Comparison of ENCODE assay signal across 31 mouse cellular contexts in genomic region chr1:75778889-75779288, GRCm38 (mm10).
DNase-seq lines count a peak whose midpoint lies in the region; ATAC-seq lines count a peak whose summit lies in the region.
"Had no signal": no experiment of that assay in that cellular context is flagged by ENCODE, and none has a peak within 500 bp of the region (broad histone marks: within the 10 kb centered on the region; RNA-seq: fewer than 3 reads in every experiment).

No protein-coding gene starts in this region.

- H3K4me3 ChIP-seq in forebrain, embryonic 13.5 days: no peak overlapping the region
- no peak overlapping the region for H3K4me3 ChIP-seq in forebrain, embryonic 10.5 days
- H3K4me3 ChIP-seq in hindbrain, embryonic 12.5 days: no peak overlapping the region
- H3K4me3 ChIP-seq in hindbrain, embryonic 16.5 days (ENCODE audit: low read length): no peak overlapping the region
- H3K4me3 ChIP-seq in neural tube, embryonic 11.5 days (ENCODE audit: low read depth, low read length): no peak overlapping the region
- H3K4me3 ChIP-seq in neural tube, embryonic 15.5 days (replicated peaks): no peak overlapping the region
- H3K4me3 ChIP-seq in midbrain, embryonic 14.5 days (replicated peaks; ENCODE audit: low read depth, low read length): no peak overlapping the region
- H3K4me3 ChIP-seq: embryonic facial prominence, embryonic 13.5 days; forebrain, embryonic 15.5 days; gastrocnemius, adult 2 months; heart, embryonic 13.5 days had no signal

- no peaks in the 10 kb centered on the region for H3K27me3 ChIP-seq in forebrain, embryonic 13.5 days
- H3K27me3 ChIP-seq in forebrain, embryonic 10.5 days (ENCODE audit: poor library complexity, severe bottlenecking): no peaks in the 10 kb centered on the region
- H3K27me3 ChIP-seq in hindbrain, embryonic 12.5 days: no peaks in the 10 kb centered on the region
- no peaks in the 10 kb centered on the region for H3K27me3 ChIP-seq in hindbrain, embryonic 16.5 days (replicated peaks; ENCODE audit: control insufficient read depth, insufficient read depth, low read length)
- no peaks in the 10 kb centered on the region for H3K27me3 ChIP-seq in neural tube, embryonic 11.5 days (ENCODE audit: control insufficient read depth, insufficient read depth, low read length)
- no peaks in the 10 kb centered on the region for H3K27me3 ChIP-seq in neural tube, embryonic 15.5 days (replicated peaks)
- no peaks in the 10 kb centered on the region for H3K27me3 ChIP-seq in midbrain, embryonic 14.5 days (ENCODE audit: control insufficient read depth, insufficient read depth, low read length)
- H3K27me3 ChIP-seq: embryonic facial prominence, embryonic 13.5 days; forebrain, embryonic 15.5 days; heart, embryonic 13.5 days had no signal

- 0 out of 2 replicates have a peak, but pooled peaks cover 13% of the 10 kb centered on the region for H3K4me1 ChIP-seq in forebrain, embryonic 13.5 days
- peaks cover 13% of the 10 kb centered on the region for H3K4me1 ChIP-seq in forebrain, embryonic 10.5 days
- peaks cover 9% of the 10 kb centered on the region for H3K4me1 ChIP-seq in hindbrain, embryonic 12.5 days
- H3K4me1 ChIP-seq in hindbrain, embryonic 16.5 days (ENCODE audit: control insufficient read depth, insufficient read depth, low read depth, low read length): no peaks in the 10 kb centered on the region
- peaks cover 7% of the 10 kb centered on the region; the same call in 1 of the 2 replicates for H3K4me1 ChIP-seq in neural tube, embryonic 11.5 days (ENCODE audit: control insufficient read depth, insufficient read depth, low read length)
- H3K4me1 ChIP-seq in neural tube, embryonic 15.5 days: no peaks in the 10 kb centered on the region
- H3K4me1 ChIP-seq in midbrain, embryonic 14.5 days (ENCODE audit: control insufficient read depth, insufficient read depth, low read length): peaks cover 3% of the 10 kb centered on the region; the same call in 1 of the 2 replicates
- H3K4me1 ChIP-seq: embryonic facial prominence, embryonic 13.5 days; heart, embryonic 13.5 days had no signal

- H3K4me2 ChIP-seq in forebrain, embryonic 13.5 days: no peak overlapping the region
- H3K4me2 ChIP-seq in hindbrain, embryonic 12.5 days (replicated peaks): no peak overlapping the region
- H3K4me2 ChIP-seq in hindbrain, embryonic 16.5 days (ENCODE audit: low read length): no peak overlapping the region
- no peak overlapping the region for H3K4me2 ChIP-seq in neural tube, embryonic 11.5 days (ENCODE audit: low read depth)
- H3K4me2 ChIP-seq in neural tube, embryonic 15.5 days: no peak overlapping the region
- no peak overlapping the region for H3K4me2 ChIP-seq in midbrain, embryonic 14.5 days (ENCODE audit: low read length)
- H3K4me2 ChIP-seq: embryonic facial prominence, embryonic 13.5 days; forebrain, embryonic 15.5 days; heart, embryonic 13.5 days had no signal

- peak; percentile 21; the same call in 1 of the 2 replicates for ATAC-seq in forebrain, embryonic 13.5 days
- peak; percentile 73 for ATAC-seq in hindbrain, embryonic 12.5 days (ENCODE audit: low FRiP score)
- no peak for ATAC-seq in hindbrain, embryonic 16.5 days
- no peak for ATAC-seq in neural tube, embryonic 11.5 days (ENCODE audit: insufficient read depth, low FRiP score, low TSS enrichment)
- no peak for ATAC-seq in neural tube, embryonic 15.5 days (ENCODE audit: low FRiP score)
- peak; percentile 43 for ATAC-seq in midbrain, embryonic 14.5 days (ENCODE audit: low FRiP score, low TSS enrichment)
- ATAC-seq: forebrain, embryonic 15.5 days had no signal

- WGBS in forebrain, embryonic 13.5 days: 66% methylated on average over 8 of the region's 8 CpGs
- 92% methylated on average over 8 of the region's 8 CpGs for WGBS in forebrain, embryonic 10.5 days
- 33% methylated on average over 8 of the region's 8 CpGs for WGBS in hindbrain, embryonic 12.5 days
- 26% methylated on average over 8 of the region's 8 CpGs for WGBS in hindbrain, embryonic 16.5 days
- WGBS in neural tube, embryonic 11.5 days: 63% methylated on average over 8 of the region's 8 CpGs
- 25% methylated on average over 8 of the region's 8 CpGs for WGBS in neural tube, embryonic 15.5 days
- 33% methylated on average over 8 of the region's 8 CpGs for WGBS in midbrain, embryonic 14.5 days

- H3K9ac ChIP-seq in forebrain, embryonic 13.5 days: no peak overlapping the region
- no peak overlapping the region for H3K9ac ChIP-seq in hindbrain, embryonic 12.5 days
- no peak overlapping the region for H3K9ac ChIP-seq in hindbrain, embryonic 16.5 days (ENCODE audit: low read depth, low read length)
- H3K9ac ChIP-seq in neural tube, embryonic 11.5 days (ENCODE audit: low read length): no peak overlapping the region
- no peak overlapping the region for H3K9ac ChIP-seq in neural tube, embryonic 15.5 days (replicated peaks)
- no peak overlapping the region for H3K9ac ChIP-seq in midbrain, embryonic 14.5 days (replicated peaks; ENCODE audit: low read length)
- H3K9ac ChIP-seq: embryonic facial prominence, embryonic 13.5 days; forebrain, embryonic 15.5 days; heart, embryonic 13.5 days; liver, embryonic 14.5 days had no signal

- 0 out of 2 replicates have a peak, but pooled peaks cover 6% of the 10 kb centered on the region for H3K9me3 ChIP-seq in forebrain, embryonic 13.5 days (replicated peaks)
- 0 out of 2 replicates have a peak, but pooled peaks cover 3% of the 10 kb centered on the region for H3K9me3 ChIP-seq in forebrain, embryonic 10.5 days
- no peaks in the 10 kb centered on the region; the same call in 1 of the 2 replicates for H3K9me3 ChIP-seq in hindbrain, embryonic 12.5 days (replicated peaks)
- no peaks in the 10 kb centered on the region for H3K9me3 ChIP-seq in hindbrain, embryonic 16.5 days (ENCODE audit: control insufficient read depth, low read length)
- no peaks in the 10 kb centered on the region for H3K9me3 ChIP-seq in neural tube, embryonic 11.5 days (ENCODE audit: control insufficient read depth, low read length)
- no peaks in the 10 kb centered on the region for H3K9me3 ChIP-seq in neural tube, embryonic 15.5 days (replicated peaks)
- H3K9me3 ChIP-seq in midbrain, embryonic 14.5 days (ENCODE audit: control insufficient read depth, low read length): no peaks in the 10 kb centered on the region
- H3K9me3 ChIP-seq: embryonic facial prominence, embryonic 13.5 days; forebrain, embryonic 15.5 days; heart, embryonic 13.5 days had no signal

- no peak for DNase-seq in forebrain, embryonic 10.5 days (ENCODE audit: extremely low spot score, low spot score)
- DNase-seq in neural tube, embryonic 11.5 days (ENCODE audit: low spot score): peak; percentile 23
- peak; percentile 37 for DNase-seq in midbrain, embryonic 14.5 days
- no peak for DNase-seq in right cerebral cortex, postnatal 25 days
- DNase-seq: adrenal gland, postnatal 14 days; cerebellum, adult 11-12 months; cerebellum, adult 9-11 months; embryo, embryonic 11 days; gastrocnemius, adult 2 months; gastrocnemius, postnatal 36 days; heart, postnatal 10 days; kidney, adult 2 months; layer of hippocampus, postnatal 36 days; left cerebral cortex, postnatal 4 days; liver; lung, adult 2 months; lung, postnatal 10 days; right cerebral cortex, postnatal 4 days; thymus, adult 18-20 months; thymus, postnatal 25 days had no signal

- H3K27ac ChIP-seq in forebrain, embryonic 13.5 days: no peak overlapping the region
- no peak overlapping the region for H3K27ac ChIP-seq in forebrain, embryonic 10.5 days
- no peak overlapping the region for H3K27ac ChIP-seq in hindbrain, embryonic 12.5 days
- no peak overlapping the region for H3K27ac ChIP-seq in hindbrain, embryonic 16.5 days (ENCODE audit: low read depth, low read length)
- H3K27ac ChIP-seq in neural tube, embryonic 11.5 days (ENCODE audit: low read depth, low read length): no peak overlapping the region
- no peak overlapping the region for H3K27ac ChIP-seq in neural tube, embryonic 15.5 days (replicated peaks)
- H3K27ac ChIP-seq in midbrain, embryonic 14.5 days (replicated peaks; ENCODE audit: low read depth, low read length): no peak overlapping the region
- H3K27ac ChIP-seq: embryonic facial prominence, embryonic 13.5 days; forebrain, embryonic 15.5 days; gastrocnemius, adult 2 months; heart, embryonic 13.5 days; liver, embryonic 14.5 days; macrophage; stomach, postnatal 0 days had no signal

- no peaks in the 10 kb centered on the region for H3K36me3 ChIP-seq in forebrain, embryonic 13.5 days (ENCODE audit: poor library complexity, severe bottlenecking)
- no peaks in the 10 kb centered on the region for H3K36me3 ChIP-seq in forebrain, embryonic 10.5 days (replicated peaks)
- no peaks in the 10 kb centered on the region for H3K36me3 ChIP-seq in hindbrain, embryonic 12.5 days
- no peaks in the 10 kb centered on the region for H3K36me3 ChIP-seq in hindbrain, embryonic 16.5 days (ENCODE audit: control insufficient read depth, insufficient read depth, low read length)
- H3K36me3 ChIP-seq in neural tube, embryonic 11.5 days (ENCODE audit: control insufficient read depth, insufficient read depth, low read length): no peaks in the 10 kb centered on the region
- no peaks in the 10 kb centered on the region for H3K36me3 ChIP-seq in neural tube, embryonic 15.5 days
- no peaks in the 10 kb centered on the region for H3K36me3 ChIP-seq in midbrain, embryonic 14.5 days (ENCODE audit: control insufficient read depth, insufficient read depth, low read length)
- H3K36me3 ChIP-seq: embryonic facial prominence, embryonic 13.5 days; forebrain, embryonic 15.5 days; G1E; heart, embryonic 13.5 days had no signal

Comparison
In these comparisons a context has a peak if more than half of its experiments do, and no peak if none do; other contexts are left out.
1. ATAC-seq: peak in forebrain, embryonic 13.5 days (single experiment), hindbrain, embryonic 12.5 days (single experiment) and midbrain, embryonic 14.5 days (single experiment); none in hindbrain, embryonic 16.5 days (single experiment), neural tube, embryonic 11.5 days (single experiment) and neural tube, embryonic 15.5 days (single experiment).
2. DNase-seq: peak in neural tube, embryonic 11.5 days (single experiment) and midbrain, embryonic 14.5 days (single experiment); none in forebrain, embryonic 10.5 days (single experiment) and right cerebral cortex, postnatal 25 days (single experiment).